Mouse (Mus musculus) lung, adult 18-20 months (tissue): ENCODE data around the gene Camk2d.

ENCODE experiments used
- DNase-seq, 2 experiments: peaks; one replicate each; pipeline ENCODE4 v3.0.0; 2022; ENCODE audit warnings: mixed read lengths in 2 of 2

Gene Camk2d

DNA sequence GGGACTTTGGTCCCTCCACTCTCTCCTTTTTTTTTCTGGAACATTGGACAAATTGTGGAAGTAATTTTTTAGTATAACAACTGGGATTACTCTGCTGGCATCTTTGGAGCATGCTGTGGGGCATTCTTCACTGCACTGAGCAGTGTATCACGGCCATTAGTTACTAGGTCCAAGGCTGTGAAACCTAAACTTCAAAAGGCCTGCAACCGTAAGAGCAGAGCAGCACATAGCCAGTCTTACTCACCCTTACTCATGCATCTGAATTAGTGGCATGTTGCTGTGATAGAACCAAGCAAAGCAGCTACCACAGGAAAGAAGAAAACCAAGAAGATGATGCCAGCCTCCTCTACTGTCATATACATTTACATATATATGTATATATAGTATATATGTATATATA is 95.5 kb downstream of the Camk2d start:
- no peak for DNase-seq

DNA sequence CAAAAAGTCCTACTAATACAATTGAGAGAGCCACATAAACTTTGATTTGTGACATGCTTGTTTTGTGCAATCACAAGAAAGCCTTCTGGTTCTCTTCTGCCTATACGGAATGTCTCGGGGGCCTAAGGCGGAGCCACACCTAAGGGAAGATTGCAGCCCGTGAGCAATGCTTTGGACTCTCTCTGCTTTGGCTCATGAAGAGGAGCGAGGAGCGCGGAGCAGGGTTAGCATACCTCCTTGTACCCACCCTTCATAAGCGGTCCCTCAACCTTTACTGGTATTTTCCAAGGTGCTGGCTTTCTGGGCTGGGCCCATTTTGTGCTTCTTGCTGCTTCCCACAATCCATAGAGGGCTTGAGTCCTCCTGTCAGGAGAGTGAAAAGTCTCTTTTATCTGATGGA is 96.7 kb downstream of the Camk2d start:
- peak; percentile 15 to 24 for DNase-seq

DNA sequence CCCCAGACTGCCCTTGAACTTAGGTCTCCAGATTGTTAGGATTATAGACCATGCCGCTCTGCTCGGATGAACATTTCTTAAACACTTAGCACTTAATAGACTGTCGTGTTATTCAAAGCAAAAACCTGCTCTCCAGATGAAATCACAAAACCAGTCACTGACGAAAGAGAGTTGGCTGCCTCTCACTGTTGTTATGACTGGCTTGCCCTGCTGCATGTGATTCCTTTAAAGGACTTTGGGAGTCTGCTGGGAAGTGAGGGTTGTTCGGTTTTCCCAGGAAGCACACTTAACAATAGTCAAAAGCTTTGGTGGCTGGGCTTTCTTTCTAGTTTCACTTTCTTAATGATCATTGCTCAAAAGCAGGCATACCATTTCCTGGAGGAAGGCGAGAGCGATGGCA is 97.2 kb downstream of the Camk2d start:
- peak; percentile 54 to 73 for DNase-seq

DNA sequence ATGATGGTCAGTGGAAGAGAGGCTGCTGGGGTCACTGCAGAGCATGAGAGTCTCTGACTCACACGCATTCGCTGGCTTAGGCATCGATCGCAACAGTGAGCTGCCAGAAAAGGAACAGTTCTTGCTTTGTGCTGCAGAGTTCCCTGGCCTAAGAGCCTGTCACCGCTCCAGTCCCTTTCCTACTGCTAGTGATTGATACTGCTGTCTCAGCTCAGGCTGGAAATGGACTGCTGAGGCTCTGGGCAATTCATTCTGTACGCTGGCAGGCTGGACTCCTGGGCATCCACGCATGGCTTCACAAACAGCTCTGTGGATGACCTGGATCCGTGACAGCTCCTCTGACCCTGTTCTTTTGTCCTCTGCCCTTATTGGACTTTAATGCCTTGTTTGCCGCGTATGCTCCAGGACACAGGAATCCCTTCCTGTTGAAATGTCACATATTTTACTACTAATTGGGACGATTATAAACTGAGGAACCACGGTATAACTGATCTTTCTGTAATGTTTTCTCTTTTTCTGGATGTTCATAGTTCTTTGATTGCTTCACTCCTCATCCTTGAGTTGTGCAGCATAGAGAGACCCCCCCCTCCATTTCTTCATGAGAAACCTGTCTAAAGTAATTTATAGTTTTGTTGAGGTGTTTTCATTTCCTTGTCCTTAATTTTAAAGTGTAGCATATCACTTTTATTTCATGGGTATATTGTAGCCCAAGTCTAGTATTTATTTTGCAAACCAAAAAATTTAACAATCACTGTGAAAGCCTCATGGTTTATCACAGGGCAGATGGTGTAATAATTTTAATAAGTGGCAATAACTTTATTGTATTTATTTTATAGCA is 99.6 kb downstream of the Camk2d start:
- peak; percentile 43 to 48 for DNase-seq

DNA sequence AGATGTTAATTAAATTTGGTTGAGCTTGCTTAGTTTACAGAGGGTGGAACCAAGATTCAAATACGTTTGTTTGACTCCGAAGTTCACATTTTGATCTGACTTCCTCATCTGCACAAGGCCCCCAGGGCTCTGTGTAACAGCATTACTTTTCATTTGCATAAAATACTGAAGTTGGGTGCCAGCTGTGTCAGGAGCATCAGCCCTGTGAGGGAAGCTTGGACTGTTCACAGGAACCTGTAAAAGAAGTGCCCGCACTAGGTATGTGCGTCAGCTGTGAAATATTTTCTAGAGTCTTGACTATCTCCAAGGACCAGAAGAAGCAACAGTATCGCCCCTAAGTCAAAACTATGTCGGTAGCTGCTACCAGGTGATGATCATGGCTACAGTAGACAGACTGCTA is 100.5 kb downstream of the Camk2d start:
- DNase-seq: peak in 1 of 2 experiments; percentile 13

DNA sequence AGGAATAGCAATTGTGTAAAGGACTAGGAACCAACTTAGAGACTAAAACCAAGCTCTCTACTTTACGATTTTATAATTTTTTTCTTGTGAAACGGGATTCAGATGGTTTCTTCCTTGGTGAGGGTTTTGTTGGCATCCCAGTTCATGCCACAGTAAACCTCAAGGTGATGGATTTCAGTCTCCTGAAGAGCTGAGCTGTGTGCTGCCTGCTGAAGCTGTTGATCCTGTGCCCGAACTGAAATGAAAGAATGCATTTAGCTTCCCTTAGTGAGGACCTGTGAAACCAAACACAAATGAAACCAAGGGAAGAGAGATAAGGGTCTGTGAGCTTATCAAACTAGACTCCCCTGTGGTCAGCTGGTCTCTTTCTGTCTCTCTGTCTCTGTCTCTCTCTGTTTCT is 103.6 kb downstream of the Camk2d start:
- no peak for DNase-seq

DNA sequence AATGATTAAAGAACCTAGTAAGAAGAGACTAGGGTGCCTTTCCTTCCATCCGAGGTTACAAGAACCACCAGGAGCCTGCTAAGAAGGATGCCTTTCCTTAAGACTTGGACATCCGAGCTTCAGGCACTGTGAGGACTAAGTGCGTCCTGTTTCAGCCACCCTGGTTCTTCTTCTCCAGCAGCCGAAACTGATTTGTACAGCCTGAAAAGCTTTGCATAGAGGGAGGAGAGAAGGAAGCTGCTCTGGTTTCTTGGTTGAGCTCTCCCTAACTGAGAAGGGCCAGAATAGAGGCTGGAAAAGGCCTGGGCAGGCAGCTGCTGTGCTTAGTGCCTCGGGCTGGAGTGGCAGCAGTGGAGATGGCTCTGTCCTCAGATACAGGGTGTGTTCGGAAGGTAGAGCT is 105.0 kb downstream of the Camk2d start:
- DNase-seq: no peak

DNA sequence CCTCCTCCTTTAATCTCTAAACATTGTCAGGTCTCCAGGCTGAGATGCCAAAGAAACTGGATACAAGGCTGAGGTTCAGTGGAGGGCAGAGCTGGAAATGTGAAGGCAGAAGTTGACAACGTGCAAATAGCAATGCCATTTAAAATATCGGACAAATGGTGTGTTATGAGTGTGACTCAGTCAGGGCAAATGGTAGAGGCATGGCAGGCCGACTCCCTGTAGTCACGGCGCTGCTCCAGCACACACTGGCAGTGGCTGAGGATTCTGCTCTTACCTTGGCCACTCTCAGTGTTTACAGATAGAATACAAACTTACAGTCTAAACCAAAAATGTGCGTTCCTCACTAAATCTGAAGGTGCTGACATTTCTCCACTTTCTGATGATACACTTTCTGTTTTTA is 105.5 kb downstream of the Camk2d start:
- no peak for DNase-seq

DNA sequence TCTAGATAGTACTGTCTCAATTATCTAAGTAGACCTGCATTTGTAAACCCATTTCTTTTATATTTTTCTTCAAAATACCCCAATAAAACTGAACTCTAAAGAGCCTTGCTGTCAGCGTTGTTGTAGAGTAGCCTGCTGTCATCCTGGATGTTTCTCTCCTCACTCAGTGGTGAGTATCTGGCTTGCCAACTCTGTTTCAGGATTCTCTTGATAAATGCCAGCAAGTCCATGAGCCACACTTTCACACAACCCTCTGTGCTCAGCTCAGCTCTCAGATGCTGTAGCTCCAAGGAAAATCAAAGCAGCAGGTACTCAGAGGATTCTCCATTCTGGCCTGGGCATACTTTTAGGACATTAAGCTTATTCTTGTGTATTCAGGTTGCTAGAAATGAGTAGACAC is 109.4 kb downstream of the Camk2d start:
- no peak for DNase-seq

DNA sequence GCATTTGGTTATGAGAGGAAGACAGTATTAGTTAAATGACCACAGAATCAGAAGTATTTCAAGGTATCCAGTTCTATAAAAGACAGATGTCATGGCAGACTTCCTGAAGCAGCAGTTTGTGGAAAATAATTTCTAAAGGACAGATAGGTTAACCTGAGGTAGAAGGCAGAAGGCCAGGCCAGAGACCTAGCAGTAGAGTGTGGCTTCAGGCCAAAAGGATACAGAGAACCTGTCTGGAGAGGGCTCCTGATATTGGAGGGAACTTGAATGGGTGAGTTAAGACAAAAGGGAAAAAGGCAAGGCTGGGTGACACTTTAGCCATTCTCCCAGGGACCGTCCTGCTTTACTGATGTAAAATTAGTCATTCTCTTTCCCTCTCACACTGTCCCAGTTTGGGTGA is 118.2 kb downstream of the Camk2d start:
- no peak for DNase-seq

DNA sequence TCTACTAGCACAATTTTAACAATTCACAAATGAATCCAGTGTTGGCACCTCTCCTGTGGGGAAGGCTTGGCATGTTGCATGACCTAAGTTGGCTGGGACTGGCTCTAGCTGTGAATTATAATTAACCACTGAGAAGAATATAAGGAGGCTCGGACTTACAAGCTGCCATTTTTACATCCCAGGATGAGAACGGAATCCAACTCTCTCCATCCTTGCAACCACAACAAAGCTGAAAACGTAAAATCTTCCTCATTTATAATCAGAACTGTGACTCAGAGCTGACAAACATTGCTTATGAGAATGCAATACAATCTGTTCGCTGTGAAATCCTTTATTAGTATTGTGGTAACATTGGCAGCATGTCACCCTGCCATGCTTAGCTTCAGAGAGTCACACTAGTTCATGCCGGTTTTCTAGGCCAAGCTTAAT is 126.9 kb downstream of the Camk2d start:
- DNase-seq: no peak

DNA sequence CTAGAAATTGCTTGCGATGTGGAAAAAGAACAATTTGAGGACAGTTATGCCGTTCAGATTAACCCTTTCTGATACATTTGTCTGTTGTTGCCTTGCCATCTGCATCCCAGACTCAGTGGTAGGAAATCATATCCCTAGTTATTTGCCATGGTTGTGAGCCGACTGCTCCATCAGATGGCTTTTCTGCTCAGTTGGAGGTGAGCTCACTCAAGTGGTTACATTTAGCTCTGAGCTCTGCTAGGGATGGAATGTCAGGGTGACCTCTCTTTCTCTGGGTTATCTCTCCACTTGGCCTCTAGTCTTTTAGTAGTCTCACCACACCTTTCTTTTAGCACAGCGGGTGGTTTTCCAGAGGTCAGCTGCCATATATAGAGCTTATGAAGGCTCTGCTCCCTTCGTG is 127.4 kb downstream of the Camk2d start:
- DNase-seq: no peak

DNA sequence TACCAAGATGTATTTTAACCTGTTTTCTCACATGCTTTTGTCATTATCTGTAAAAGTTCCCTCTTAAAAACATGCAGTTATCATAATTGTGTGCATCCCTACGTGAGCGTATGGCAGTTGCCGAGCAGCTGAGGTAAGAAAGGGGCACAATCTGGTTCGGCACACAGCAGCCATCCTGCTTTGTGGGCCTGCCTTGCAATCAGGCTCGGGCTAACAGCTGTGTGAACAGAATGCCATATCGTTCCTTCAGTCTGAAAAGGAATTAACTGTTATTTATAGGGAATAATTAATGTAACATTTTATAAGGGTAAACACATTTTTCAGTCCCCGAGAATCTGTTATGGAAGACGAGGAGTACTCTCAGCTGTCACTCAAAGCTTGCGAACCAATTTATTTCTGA is 129.5 kb downstream of the Camk2d start:
- DNase-seq: no peak

DNA sequence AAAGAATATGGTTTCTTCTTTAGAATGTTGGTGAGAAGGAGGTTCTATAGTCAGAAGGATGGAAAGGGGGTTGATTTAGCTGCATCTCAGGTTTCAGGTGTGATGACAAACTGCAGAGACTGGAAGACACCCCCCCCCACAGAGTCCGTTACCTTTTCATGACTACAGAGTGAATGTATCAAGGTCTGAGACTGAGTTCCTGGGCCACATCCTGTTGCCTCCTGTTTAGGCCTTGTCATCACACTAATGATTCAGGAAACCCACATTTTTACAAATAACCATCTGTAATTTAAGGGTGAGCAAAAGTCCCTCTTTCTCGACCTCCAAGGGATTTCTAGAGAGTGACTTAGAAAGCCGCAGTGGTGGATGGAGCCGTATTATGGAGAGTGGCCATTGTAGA is 131.3 kb downstream of the Camk2d start:
- DNase-seq: no peak

DNA sequence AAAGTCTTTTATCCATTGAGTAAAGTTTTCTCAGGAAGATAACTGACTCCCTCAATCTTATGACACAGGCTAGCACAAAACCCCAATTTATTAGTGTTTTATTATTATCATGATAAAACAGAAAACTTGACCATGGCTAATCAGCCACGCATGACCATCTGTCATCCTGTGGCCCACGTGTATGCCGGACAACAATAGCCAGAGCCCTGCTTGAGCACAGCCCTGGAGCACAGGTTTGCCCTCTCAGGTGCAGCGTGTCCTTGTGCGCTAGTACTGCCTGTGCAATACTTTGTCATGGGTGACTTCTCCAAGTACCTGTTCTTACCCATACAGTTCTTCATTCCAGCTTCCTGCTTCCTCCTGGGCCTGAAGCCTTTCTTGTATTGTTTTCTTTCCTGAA is 134.3 kb downstream of the Camk2d start:
- DNase-seq: no peak

DNA sequence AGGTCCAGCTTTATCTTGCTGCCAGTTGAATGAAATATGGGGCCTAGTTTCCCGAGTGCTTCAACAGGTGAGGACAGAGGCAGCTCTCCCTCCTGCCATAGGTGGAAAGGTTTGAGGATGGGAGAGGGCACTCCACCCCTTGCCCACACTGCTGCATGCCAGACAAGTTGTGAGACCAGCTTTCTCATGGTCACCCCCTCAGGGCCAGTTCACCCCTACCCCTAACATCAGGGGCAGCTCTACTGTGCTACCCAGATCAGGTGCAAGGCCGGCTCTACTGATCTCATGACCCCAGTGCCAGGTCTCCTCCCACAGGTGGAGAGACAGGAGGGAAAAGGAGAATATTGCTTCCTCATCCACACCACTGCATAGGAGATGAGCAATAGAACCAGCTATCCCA is 136.2 kb downstream of the Camk2d start:
- DNase-seq: no peak

DNA sequence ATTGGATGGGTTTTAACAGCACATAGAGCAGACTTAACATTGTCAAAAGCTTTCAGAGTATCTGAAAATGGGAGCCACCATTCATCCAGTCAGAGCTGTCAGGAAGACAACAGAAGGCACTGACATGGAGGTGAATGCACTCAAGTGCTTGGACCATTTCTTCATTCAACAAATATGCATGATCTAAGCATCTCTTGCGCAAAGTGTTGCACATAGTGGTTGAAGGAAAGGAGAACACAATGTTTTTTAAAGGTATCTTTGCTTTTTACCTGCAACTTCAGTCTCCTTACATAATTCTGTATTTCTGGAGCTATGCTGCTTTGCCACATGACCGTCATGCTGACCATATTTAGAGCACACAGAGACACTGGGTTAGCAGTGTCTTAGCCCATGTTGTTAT is 138.4 kb downstream of the Camk2d start:
- DNase-seq: no peak

DNA sequence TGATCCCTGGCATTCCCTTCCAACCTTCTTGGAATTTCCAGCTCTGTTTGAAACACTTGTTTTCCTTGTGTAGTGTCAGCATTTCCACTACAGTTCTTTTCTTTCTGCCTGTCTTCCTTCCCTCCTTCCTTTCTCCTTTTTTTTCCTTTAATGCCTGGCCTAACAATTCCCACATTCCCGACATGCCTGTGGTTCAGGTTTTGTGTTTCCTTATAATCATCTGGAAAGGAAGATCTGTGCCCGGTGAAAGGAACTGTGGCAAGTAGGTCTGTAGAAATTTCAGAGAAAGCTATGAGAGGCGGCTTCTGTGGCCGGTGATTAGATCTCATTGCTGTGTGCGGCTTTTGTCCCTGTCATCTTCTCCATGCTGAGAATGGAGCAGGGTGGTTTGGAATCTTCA is 139.1 kb downstream of the Camk2d start:
- DNase-seq: no peak

DNA sequence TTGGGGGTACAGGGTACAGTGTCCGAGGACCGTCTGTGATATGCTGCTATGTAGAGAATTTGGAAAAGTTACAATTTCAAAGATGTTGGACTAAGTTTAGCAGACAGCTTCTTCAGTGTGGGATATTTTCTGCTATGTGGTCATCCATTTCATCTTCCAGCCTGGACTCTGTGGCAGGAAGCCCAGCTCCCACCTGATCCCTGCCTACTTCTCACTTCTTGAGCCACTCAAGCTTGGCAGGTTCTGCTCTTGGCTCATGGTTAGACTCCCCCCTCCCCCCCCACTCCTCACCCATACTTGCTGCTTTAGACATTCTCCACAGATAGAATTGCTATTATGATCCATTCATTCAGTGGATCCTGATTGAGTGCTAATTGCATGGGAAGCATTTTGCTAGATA is 141.0 kb downstream of the Camk2d start:
- peak; percentile 11 to 29 for DNase-seq

DNA sequence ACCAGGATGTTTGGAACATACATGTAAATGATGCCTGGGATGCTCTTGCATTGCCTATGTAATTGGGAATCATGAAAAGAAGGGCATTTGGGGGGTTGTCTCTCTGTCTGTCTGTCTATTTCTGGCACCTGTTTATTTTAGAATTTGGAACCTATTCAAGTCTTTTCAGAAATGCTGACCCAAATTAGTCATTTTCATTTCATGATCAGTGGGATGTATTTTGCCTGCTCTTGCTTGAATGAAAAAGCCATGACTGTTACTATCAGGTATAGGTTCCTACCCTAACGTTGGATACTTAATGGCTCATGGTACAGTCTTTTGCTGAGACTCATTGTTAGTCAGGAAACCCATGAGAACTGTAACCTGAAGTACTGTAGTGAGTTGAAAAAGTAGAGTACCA is 144.0 kb downstream of the Camk2d start:
- no peak for DNase-seq

DNA sequence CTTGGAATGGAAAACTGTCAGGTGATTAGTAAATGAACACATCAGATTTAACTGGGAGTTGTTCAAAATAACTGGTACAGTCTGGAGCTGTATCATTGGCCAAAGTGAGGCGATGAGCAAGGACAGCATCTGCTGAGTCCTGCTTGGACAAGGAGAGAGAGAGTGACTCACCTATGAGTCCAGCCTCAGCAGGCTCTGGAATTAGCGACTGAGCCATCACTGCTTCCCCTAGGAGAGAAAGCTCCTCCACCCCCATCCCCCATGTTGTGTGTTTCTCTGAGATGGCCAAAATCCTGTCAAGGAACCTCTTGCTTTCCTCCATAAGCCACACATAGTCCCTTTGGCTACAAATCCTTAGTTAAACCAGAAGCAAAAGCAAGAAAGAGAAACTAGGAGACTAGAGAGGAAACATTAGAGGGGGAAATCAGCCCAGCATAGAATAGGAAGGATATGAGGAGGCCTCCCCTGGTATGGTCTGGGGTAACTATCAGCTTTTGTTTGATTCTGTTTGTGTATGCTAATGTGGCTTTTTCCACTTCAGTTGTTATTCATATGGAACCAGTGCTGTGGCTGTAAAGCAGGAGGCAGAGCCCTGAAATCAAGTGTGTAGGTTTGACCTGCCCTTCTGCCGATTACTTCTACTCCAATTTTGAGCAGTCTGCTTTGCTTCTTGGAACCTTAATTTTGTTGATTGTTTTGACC is 148.5 kb downstream of the Camk2d start:
- DNase-seq: no peak

DNA sequence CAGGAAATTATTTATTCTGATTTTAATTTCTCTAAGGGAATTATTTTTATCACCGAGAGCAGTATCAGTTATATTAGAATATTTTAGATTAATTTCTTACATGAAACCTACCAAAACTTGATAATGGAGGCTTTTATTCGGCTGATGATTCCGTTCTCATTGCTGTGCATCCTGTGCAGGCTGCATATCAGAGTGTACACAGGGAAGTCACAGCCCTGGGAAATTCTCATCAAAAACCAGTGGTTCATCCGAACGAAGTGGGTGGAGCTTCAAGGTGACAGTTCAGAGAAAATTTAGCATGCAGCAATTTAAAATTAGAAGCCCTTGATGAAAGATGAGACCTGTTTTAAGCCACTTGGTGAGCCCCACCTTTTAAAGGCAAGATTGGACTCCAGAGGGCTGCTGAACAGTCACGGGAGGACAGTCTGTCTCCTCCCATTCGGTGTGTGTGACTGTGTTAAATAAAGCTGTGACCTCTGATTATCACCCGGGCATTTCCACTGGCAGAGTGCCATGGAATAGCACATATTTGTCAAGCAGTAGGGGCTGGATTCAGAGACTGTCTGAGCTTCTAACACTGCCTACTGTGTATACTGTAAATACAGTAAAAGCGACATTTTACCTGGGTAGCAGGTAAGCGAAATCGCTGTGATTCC is 150.2 kb downstream of the Camk2d start:
- DNase-seq: peak in 1 of 2 experiments; percentile 14

DNA sequence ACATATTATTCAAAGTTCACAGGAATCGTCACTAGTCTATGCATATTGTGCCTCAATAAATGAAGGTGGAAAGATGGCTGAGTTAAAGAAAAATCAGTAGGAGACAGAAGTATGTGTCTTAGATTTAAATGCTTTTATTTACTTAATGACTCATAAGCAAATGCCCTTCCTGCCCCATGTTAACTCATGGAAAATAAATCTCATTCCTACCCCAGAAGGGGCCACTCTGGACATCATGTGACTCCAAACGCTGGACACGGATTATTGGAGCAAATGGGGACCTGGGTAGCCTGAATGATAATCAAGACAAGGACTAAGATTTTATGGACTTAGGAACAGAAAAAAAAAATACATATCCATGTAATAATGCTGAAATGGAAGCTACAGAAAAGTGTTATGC is 151.5 kb downstream of the Camk2d start:
- DNase-seq: no peak
